Mouse (Mus musculus) olfactory bulb, adult 2 months (tissue): ENCODE data around the gene Smarce1. TPM values are rescaled to one million over a fixed set of nuclear protein-coding genes. Genes with fewer than 3 reads are reported as not detected.

ENCODE experiments used
- H3K27ac ChIP-seq: fragments of 200-500 bp; 2 replicates; pipeline ENCODE4 v1.5.1; 2012; ENCODE audit warnings: low read depth, low read length; ENCODE audit not compliant: insufficient read depth
- H3K4me1 ChIP-seq: fragments of 200-500 bp; 2 replicates; pipeline ENCODE4 v1.6.1; 2012; ENCODE audit warnings: low read length; ENCODE audit not compliant: control insufficient read depth, insufficient read depth
- H3K4me3 ChIP-seq: fragments of 200-500 bp; 2 replicates; pipeline ENCODE4 v1.5.1; 2012; ENCODE audit warnings: mild to moderate bottlenecking, low read depth, low read length, moderate library complexity; ENCODE audit not compliant: insufficient read depth
- CTCF ChIP-seq: fragments of 200-500 bp; IDR thresholded peaks from 2 replicates; pipeline ENCODE4 v1.5.1; 2012; ENCODE audit warnings: low read depth, mild to moderate bottlenecking, low read length, moderate library complexity; ENCODE audit not compliant: insufficient read depth
- POLR2A ChIP-seq: fragments of 200-500 bp; IDR thresholded peaks from 2 replicates; pipeline ENCODE4 v1.6.1; 2012; ENCODE audit warnings: mild to moderate bottlenecking, low read depth, low read length, moderate library complexity; ENCODE audit not compliant: insufficient read depth
- WGBS: fragments of 180-500 bp; shearing (Covaris S2); methylation state at CpG from one replicate; pipeline ENCODE4 v1.1.7; 2018; 5-methylcytosine and 5-hydroxymethylcytosine counted together
- polyA plus RNA-seq: library from polyadenylated mRNA; stranded (reverse); fragments of >200 nt; gene quantifications from 2 replicates; pipeline ENCODE4 v1.2.4, GENCODE M21; 2012; ENCODE audit warnings: low replicate concordance; ENCODE audit not compliant: missing spikeins, insufficient read depth, insufficient read length

The Smarce1 gene
- polyA plus RNA-seq, 1 experiment, result 488 TPM

GRCm38 (mm10) chr11:99211964-99212363 lies 18.9 kb downstream of the Smarce1 start:
- WGBS, result 61% methylated on average over 2 of the region's 2 CpGs
- no peak for TF ChIP-seq CTCF
- no peak for TF ChIP-seq POLR2A
- Histone ChIP-seq H3K4me3 (no peak overlapping the region), H3K4me1 (no peaks in the 10 kb centered on the region), H3K27ac (no peak overlapping the region)

GRCm38 (mm10) chr11:99208105-99208669 lies 22.6 kb downstream of the Smarce1 start:
- no peaks in the 10 kb centered on the region for H3K4me1 ChIP-seq
- no peak overlapping the region for H3K27ac ChIP-seq
- whole genome bisulfite sequencing, result 69% methylated on average over 8 of the region's 8 CpGs
- no peak overlapping the region for H3K4me3 ChIP-seq
- TF ChIP-seq POLR2A (no peak), CTCF (no peak)

DNA sequence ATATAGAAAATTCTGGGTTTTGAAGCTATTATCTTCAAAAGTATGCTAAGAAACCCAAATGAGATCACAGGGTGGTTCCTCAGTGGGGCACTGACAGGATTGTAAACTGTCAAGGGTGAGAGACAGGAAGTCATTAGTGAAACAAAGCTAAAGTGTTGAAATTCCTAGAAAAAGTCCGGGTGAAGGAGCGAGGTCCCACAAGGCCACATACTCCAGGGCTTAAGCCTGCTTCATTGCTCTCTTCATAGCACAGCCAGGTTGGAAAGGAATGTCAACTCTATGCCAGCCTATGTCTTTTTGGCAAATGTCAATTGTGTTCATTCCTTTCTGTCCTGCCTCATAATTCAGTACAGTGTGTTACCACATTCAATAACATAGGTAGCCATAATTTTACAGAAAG lies 23.4 kb downstream of the Smarce1 start:
- no peak overlapping the region for H3K4me3 ChIP-seq
- 34% methylated on average over 2 of the region's 2 CpGs for WGBS
- H3K27ac ChIP-seq, result no peak overlapping the region
- H3K4me1 ChIP-seq, result no peaks in the 10 kb centered on the region
- TF ChIP-seq CTCF (no peak), POLR2A (no peak)

GRCm38 (mm10) chr11:99206954-99207353 lies 23.9 kb downstream of the Smarce1 start:
- 39% methylated on average over 2 of the region's 2 CpGs for WGBS
- Histone ChIP-seq H3K4me1 (no peaks in the 10 kb centered on the region), H3K27ac (no peak overlapping the region), H3K4me3 (no peak overlapping the region)
- TF ChIP-seq CTCF (0 out of 2 replicates have a peak, but pooled peaks have one; percentile 27), POLR2A (no peak)

GRCm38 (mm10) chr11:99189154-99189582 lies 41.6 kb downstream of the Smarce1 start:
- 22% methylated on average over 14 of the region's 14 CpGs for WGBS
- peak; percentile 72 for TF ChIP-seq CTCF
- TF ChIP-seq POLR2A, result no peak
- Histone ChIP-seq H3K4me3 (no peak overlapping the region), H3K27ac (no peak overlapping the region), H3K4me1 (no peaks in the 10 kb centered on the region)

DNA sequence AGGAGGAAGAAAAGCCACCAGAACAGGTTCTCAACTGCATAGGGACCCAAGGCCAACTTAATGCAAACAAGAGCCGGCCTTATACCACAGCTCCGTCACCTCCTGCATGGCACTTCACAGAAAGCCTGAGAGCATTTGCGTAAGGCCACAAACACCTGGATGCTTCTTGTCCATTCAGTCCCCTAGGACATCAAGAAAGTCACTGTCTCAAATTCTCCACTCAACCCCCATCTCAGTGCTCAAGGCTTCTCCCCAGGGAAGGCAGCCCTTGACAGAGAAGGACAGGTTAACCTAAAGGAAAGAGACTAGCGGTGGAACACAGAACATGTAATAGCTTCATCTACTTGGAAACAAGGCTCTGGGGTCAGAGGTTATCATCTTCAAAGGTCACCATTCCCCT lies 43.5 kb downstream of the Smarce1 start:
- TF ChIP-seq POLR2A (no peak), CTCF (no peak)
- no peak overlapping the region for H3K27ac ChIP-seq
- H3K4me3 ChIP-seq, result no peak overlapping the region
- H3K4me1 ChIP-seq, result peaks cover 3% of the 10 kb centered on the region; the same call in 1 of the 2 replicates
- WGBS, result 94% methylated on average over 4 of the region's 4 CpGs

DNA sequence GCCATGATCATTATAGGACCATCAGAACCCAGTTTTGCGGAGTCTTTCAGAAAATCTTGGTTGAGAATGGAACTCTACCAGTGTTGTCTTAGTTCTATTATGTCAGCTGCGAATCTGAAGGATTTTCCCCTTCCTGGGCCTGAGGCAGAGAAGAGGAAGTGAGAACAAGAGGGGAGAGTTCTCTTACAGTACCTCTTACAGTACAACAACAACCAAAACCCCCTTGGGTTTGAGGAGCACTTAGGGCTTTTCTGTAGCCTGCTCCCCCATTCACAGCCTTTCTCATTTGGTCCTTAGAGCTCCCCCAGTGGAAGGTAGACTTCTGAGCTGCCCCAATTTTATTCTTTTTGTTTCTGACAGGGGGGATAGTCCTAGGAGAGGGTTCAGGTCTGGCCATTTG lies 44.0 kb downstream of the Smarce1 start:
- Histone ChIP-seq H3K4me1 (peaks cover 3% of the 10 kb centered on the region; the same call in 1 of the 2 replicates), H3K4me3 (no peak overlapping the region), H3K27ac (no peak overlapping the region)
- TF ChIP-seq CTCF, result no peak
- no peak for TF ChIP-seq POLR2A
- WGBS, result 68% methylated on average over 2 of the region's 2 CpGs

DNA sequence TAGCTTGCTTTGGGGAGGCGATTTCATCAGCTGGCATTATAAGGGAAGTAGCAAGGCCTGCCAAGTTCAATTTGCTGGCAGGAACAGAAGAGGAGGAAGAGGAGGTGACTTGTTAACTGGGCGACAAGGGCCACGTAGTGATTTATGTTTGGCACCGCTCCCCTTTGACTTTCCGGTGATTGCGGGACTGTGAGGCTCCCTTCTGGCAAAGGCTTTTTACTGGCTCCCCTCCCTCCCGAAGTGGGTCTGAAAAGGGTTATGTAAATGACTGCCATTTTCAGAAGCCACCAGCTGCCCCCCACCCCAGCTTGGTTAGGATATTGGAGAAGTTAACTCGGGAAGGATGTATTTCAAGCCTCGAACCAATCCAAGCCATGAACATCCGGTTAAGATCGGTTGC lies 48.2 kb downstream of the Smarce1 start:
- Histone ChIP-seq H3K4me1 (peaks cover 3% of the 10 kb centered on the region; the same call in 1 of the 2 replicates), H3K27ac (no peak overlapping the region), H3K4me3 (no peak overlapping the region)
- WGBS, result 41% methylated on average over 11 of the region's 11 CpGs
- TF ChIP-seq CTCF, result no peak

DNA sequence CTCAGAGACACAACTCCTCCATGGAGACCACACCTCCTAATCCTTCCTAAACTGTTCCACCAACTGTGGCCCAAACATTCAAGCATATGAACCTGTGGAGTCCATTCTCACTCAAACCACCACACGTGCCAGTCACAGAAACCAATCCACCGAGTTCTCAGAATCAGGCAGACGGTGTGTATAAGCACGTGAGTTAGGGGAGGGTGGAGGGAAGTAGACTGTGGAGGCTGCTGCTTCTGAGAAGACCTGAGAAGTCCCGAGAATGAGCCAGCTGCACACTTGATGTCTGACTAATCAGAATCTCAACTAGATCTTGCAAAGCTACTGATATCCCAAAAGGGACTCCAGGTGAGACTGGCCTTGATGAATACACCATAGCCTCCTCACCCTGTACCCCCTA lies 50.7 kb downstream of the Smarce1 start:
- Histone ChIP-seq H3K4me3 (no peak overlapping the region), H3K4me1 (peaks cover 3% of the 10 kb centered on the region; the same call in 1 of the 2 replicates), H3K27ac (no peak overlapping the region)
- no peak for TF ChIP-seq CTCF
- 91% methylated on average over 5 of the region's 5 CpGs for WGBS

- H3K4me3 ChIP-seq, result no peak overlapping the region
- peaks cover 3% of the 10 kb centered on the region; the same call in 1 of the 2 replicates for H3K4me1 ChIP-seq
- 63% methylated on average over 3 of the region's 3 CpGs for WGBS
- H3K27ac ChIP-seq, result no peak overlapping the region
- TF ChIP-seq POLR2A (no peak), CTCF (no peak)
Observed at GRCm38 (mm10) chr11:99177925-99178198, 53.0 kb downstream of the Smarce1 start.
